Mouse (Mus musculus): ENCODE measurements at regions not wholly inside any gene's neighbourhood (a gene's known extent, or its start where the extent isn't known, plus 50 kb on each side); places are given as distances from the start of the nearest gene placed in this dataset.
A peak's percentile ranks its signal among the peaks of the same experiment; 100 is the strongest.

- H3K4me2 ChIP-seq, result no peak overlapping the region
- WGBS, result 84% methylated on average over 1 of the region's 1 CpGs
- H3K27ac ChIP-seq (ENCODE audit: low read depth, low read length), result no peak overlapping the region
- H3K27me3 ChIP-seq (ENCODE audit: control insufficient read depth, insufficient read depth, low read length), result no peaks in the 10 kb centered on the region
- no peaks in the 10 kb centered on the region for H3K9me3 ChIP-seq (ENCODE audit: control insufficient read depth, low read length)
- DNase-seq (ENCODE audit: low spot score, missing footprints), result no peak
- no peaks in the 10 kb centered on the region for H3K4me1 ChIP-seq (ENCODE audit: control insufficient read depth, insufficient read depth, low read length)
- no peaks in the 10 kb centered on the region for H3K36me3 ChIP-seq (ENCODE audit: control insufficient read depth, insufficient read depth, low read length)
- H3K4me3 ChIP-seq (ENCODE audit: low read depth, low read length), result no peak overlapping the region
- 0 out of 2 replicates have a peak, but pooled peaks have one; percentile 38 for ATAC-seq (ENCODE audit: low FRiP score)
- no peak overlapping the region for H3K9ac ChIP-seq (ENCODE audit: low read length)
Observed at GRCm38 (mm10) chr8:100612142-100612541, 1195.9 kb upstream of the Cdh8 start.
